Mouse (Mus musculus): ENCODE results near the gene Cabcoco1.

GRCm38 (mm10) chr10:68552556-68552955 is 10.9 kb upstream of the Cabcoco1 start:
- TF ChIP-seq CTCF (IDR thresholded peaks at IDR 0.05; ENCODE audit: borderline replicate concordance, extremely low read depth, insufficient read depth, insufficient read length) (no peak), POLR2A (IDR thresholded peaks at IDR 0.05; ENCODE audit: borderline replicate concordance, extremely low read depth, insufficient read depth, insufficient read length, poor library complexity, severe bottlenecking) (no peak)

Data from brain, embryonic 14.5 days (tissue).